In the genomic region with DNA sequence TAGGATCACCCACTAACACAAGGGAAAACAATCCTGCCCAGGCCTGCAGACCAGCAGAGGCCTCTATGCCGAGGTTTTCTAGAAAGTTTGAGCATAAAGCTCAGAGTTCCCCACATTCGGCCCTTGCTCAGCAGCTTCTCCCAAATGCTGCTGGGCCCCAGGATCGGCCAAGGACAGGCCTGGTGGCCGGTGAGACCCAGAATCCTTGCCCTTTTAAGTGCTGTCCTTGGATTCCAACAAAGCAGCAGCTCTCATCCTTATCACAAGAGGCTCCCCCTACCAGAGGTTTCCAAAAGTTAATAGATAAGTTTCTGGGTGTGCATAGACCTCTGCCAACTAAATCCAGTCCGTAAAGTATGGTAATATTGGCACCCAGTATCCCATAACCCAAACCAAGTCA, we compare ENCODE assay signal across 25 mouse cellular contexts. TPM values are rescaled to one million over a fixed set of nuclear protein-coding genes. Genes with fewer than 3 reads are reported as not detected.
A peak's percentile ranks its signal among the peaks of the same experiment; 100 is the strongest.
DNase-seq lines count a peak whose midpoint lies in the region; ATAC-seq lines count a peak whose summit lies in the region.
"Had no signal": no experiment of that assay in that cellular context is flagged by ENCODE, and none has a peak within 500 bp of the region (broad histone marks: within the 10 kb centered on the region; RNA-seq: fewer than 3 reads in every experiment).

No protein-coding gene starts in this region.

- no peak overlapping the region for H3K4me2 ChIP-seq in heart, embryonic 13.5 days
- H3K4me2 ChIP-seq: hindbrain, embryonic 12.5 days; hindbrain, embryonic 15.5 days had no signal

- peak; percentile 40 to 72 for DNase-seq in adrenal gland, adult (ENCODE audit: inconsistent age in 2 of 2, low spot score in 1 of 2)
- DNase-seq in adrenal gland, postnatal 10 days = no peak
- peak; percentile 31 to 35 for DNase-seq in adrenal gland, postnatal 36 days
- DNase-seq in adrenal gland, adult 18-20 months (ENCODE audit: low spot score in 2 of 2) = no peak
- peak; percentile 58 for DNase-seq in heart, adult 11 months
- no peak for DNase-seq in heart, postnatal 10 days
- no peak for DNase-seq in heart, postnatal 25 days (ENCODE audit: low spot score)
- DNase-seq: adrenal gland, adult 8-10 months; cerebellum, adult 11 months; cerebellum, adult 2 months; cerebellum, adult 9-11 months; cerebellum, postnatal 25 days; gastrocnemius, postnatal 25 days; heart, adult 2 months; kidney, adult 2 months had no signal

- no peak overlapping the region for H3K4me3 ChIP-seq in heart, embryonic 13.5 days
- H3K4me3 ChIP-seq: forebrain, embryonic 10.5 days; heart, adult 2 months; hindbrain, embryonic 12.5 days; hindbrain, embryonic 15.5 days had no signal

- no peaks in the 10 kb centered on the region for H3K9me3 ChIP-seq in heart, embryonic 13.5 days
- H3K9me3 ChIP-seq: forebrain, embryonic 10.5 days; hindbrain, embryonic 12.5 days; hindbrain, embryonic 15.5 days had no signal

- intact Hi-C loops in heart, postnatal 10 days (cut with DNase I) = no loop called here
- intact Hi-C loops in heart, postnatal 25 days (cut with DNase I) = no loop called here

- 51% methylated on average over 5 of the region's 5 CpGs for WGBS in heart, embryonic 13.5 days

- H3K9ac ChIP-seq in heart, embryonic 13.5 days = peak overlapping the region; percentile 53
- H3K9ac ChIP-seq: hindbrain, embryonic 12.5 days; hindbrain, embryonic 15.5 days had no signal

- peaks cover 33% of the 10 kb centered on the region for H3K36me3 ChIP-seq in heart, embryonic 13.5 days

- H3K4me1 ChIP-seq in heart, embryonic 13.5 days = peaks cover 16% of the 10 kb centered on the region
- H3K4me1 ChIP-seq: forebrain, embryonic 10.5 days; hindbrain, embryonic 12.5 days; hindbrain, embryonic 15.5 days had no signal

- no peak for ATAC-seq in heart, embryonic 13.5 days (ENCODE audit: extremely low read depth, insufficient number of reproducible peaks, low FRiP score, low TSS enrichment)
- ATAC-seq: activated CD4-positive, CD25-positive, alpha-beta regulatory T cell, adult 4 months; forebrain, embryonic 14.5 days; intestine, postnatal 0 days had no signal

- H3K27ac ChIP-seq in heart, embryonic 13.5 days (replicated peaks) = peak overlapping the region; percentile 30; the same call in 1 of the 2 replicates
- H3K27ac ChIP-seq: forebrain, embryonic 10.5 days; heart, adult 2 months; hindbrain, embryonic 12.5 days; hindbrain, embryonic 15.5 days had no signal

- H3K27me3 ChIP-seq in heart, embryonic 13.5 days (replicated peaks) = no peaks in the 10 kb centered on the region
- H3K27me3 ChIP-seq: hindbrain, embryonic 12.5 days; hindbrain, embryonic 15.5 days had no signal

RNA-seq across cellular contexts. Expression of gene 1700022I11Rik, which starts 4.5 kb away (rescaled TPM):
- not detected for total RNA-seq in adrenal gland, postnatal 10 days (2021)
- not detected for total RNA-seq in adrenal gland, postnatal 36 days (2021)
- not detected for total RNA-seq in adrenal gland, adult 18-20 months (2021)
- total RNA-seq in heart, postnatal 10 days (2021) = not detected
- polyA plus RNA-seq in heart, embryonic 13.5 days (2015; fragmentation: Nextera tagmentation; extraction: Ambion mirVana) = 0.51 and 0.57 TPM in 2 replicates
- total RNA-seq in heart, postnatal 25 days (2021) = not detected
- total RNA-seq: adrenal gland, adult 8-10 months; gastrocnemius, adult 8-10 months; gastrocnemius, postnatal 25 days; heart, adult 2 months; hematopoietic stem cell, adult 5-6 weeks had no signal
- polyA plus RNA-seq: cerebellum, adult 2 months; gonadal fat pad, adult 2 months; heart, adult 2 months; kidney, adult 2 months had no signal

RNA-seq across cellular contexts. Expression of gene Dnajb5, which starts 24.3 kb away (rescaled TPM):
- 10 to 100 TPM; 19.4 to 20.4 TPM for total RNA-seq in adrenal gland, postnatal 10 days (2021)
- 10 to 100 TPM; 10.9 to 35.1 TPM for total RNA-seq in adrenal gland, postnatal 36 days (2021)
- total RNA-seq in adrenal gland, adult 18-20 months (2021) = 10 to 100 TPM; 17.0 to 24.2 TPM
- total RNA-seq in heart, postnatal 10 days (2021) = 10 to 100 TPM; 61.8 to 68.9 TPM
- 12.2 and 14.3 TPM in 2 replicates for polyA plus RNA-seq in heart, embryonic 13.5 days (2015; fragmentation: Nextera tagmentation; extraction: Ambion mirVana)
- 10 to 100 TPM; 83.5 to 93.2 TPM for total RNA-seq in heart, postnatal 25 days (2021)

RNA-seq across cellular contexts. Expression of gene Vcp, which starts 26.4 kb away (rescaled TPM):
- 100 to 1,000 TPM; 238 to 252 TPM for total RNA-seq in adrenal gland, postnatal 10 days (2021)
- 100 to 1,000 TPM; 332 to 368 TPM for total RNA-seq in adrenal gland, postnatal 36 days (2021)
- total RNA-seq in adrenal gland, adult 18-20 months (2021) = 100 to 1,000 TPM; 267 to 341 TPM
- 100 to 1,000 TPM; 306 to 324 TPM for total RNA-seq in heart, postnatal 10 days (2021)
- polyA plus RNA-seq in heart, embryonic 13.5 days (2015; fragmentation: Nextera tagmentation; extraction: Ambion mirVana) = 459 and 479 TPM in 2 replicates
- total RNA-seq in heart, postnatal 25 days (2021) = 100 to 1,000 TPM; 244 to 266 TPM

RNA-seq across cellular contexts. Expression of gene Fancg, which starts 36.4 kb away (rescaled TPM):
- 10 to 100 TPM in 1 of 2 experiments, 1 to 10 TPM in 1; 7.3 to 11.7 TPM for total RNA-seq in adrenal gland, postnatal 10 days (2021)
- total RNA-seq in adrenal gland, postnatal 36 days (2021) = 10 to 100 TPM in 1 of 2 experiments, 1 to 10 TPM in 1; 6.3 to 14.2 TPM
- 1 to 10 TPM; 6.6 to 7.7 TPM for total RNA-seq in adrenal gland, adult 18-20 months (2021)
- total RNA-seq in heart, postnatal 10 days (2021) = 1 to 10 TPM; 5.8 to 6.7 TPM
- polyA plus RNA-seq in heart, embryonic 13.5 days (2015; fragmentation: Nextera tagmentation; extraction: Ambion mirVana) = 10.8 and 11.0 TPM in 2 replicates
- 1 to 10 TPM; 3.8 to 4.3 TPM for total RNA-seq in heart, postnatal 25 days (2021)

RNA-seq across cellular contexts. Expression of gene Pigo, which starts 51.8 kb away (rescaled TPM):
- 10 to 100 TPM; 22.0 to 25.8 TPM for total RNA-seq in adrenal gland, postnatal 10 days (2021)
- total RNA-seq in adrenal gland, postnatal 36 days (2021) = 10 to 100 TPM; 16.0 to 19.6 TPM
- total RNA-seq in adrenal gland, adult 18-20 months (2021) = 10 to 100 TPM; 14.0 to 15.9 TPM
- total RNA-seq in heart, postnatal 10 days (2021) = 10 to 100 TPM; 19.3 to 25.1 TPM
- polyA plus RNA-seq in heart, embryonic 13.5 days (2015; fragmentation: Nextera tagmentation; extraction: Ambion mirVana) = 12.7 and 13.8 TPM in 2 replicates
- 10 to 100 TPM; 21.8 to 25.1 TPM for total RNA-seq in heart, postnatal 25 days (2021)

Comparison
In these comparisons a context has a peak if more than half of its experiments do, and no peak if none do; other contexts are left out.
1. DNase-seq: peak in adrenal gland, adult (2 of 2), adrenal gland, postnatal 36 days (2 of 2) and heart, adult 11 months (single experiment); none in adrenal gland, postnatal 10 days (single experiment), adrenal gland, adult 18-20 months (0 of 2), heart, postnatal 10 days (0 of 2) and heart, postnatal 25 days (single experiment).